Mouse (Mus musculus): ENCODE data around the gene Eif2b3. TPM values are rescaled to one million over a fixed set of nuclear protein-coding genes. Genes with fewer than 3 reads are reported as not detected.

The Eif2b3 gene
- polyA plus RNA-seq (2015; fragmentation: Nextera tagmentation; extraction: Ambion mirVana): 23.6 and 23.8 TPM in 2 replicates

DNA sequence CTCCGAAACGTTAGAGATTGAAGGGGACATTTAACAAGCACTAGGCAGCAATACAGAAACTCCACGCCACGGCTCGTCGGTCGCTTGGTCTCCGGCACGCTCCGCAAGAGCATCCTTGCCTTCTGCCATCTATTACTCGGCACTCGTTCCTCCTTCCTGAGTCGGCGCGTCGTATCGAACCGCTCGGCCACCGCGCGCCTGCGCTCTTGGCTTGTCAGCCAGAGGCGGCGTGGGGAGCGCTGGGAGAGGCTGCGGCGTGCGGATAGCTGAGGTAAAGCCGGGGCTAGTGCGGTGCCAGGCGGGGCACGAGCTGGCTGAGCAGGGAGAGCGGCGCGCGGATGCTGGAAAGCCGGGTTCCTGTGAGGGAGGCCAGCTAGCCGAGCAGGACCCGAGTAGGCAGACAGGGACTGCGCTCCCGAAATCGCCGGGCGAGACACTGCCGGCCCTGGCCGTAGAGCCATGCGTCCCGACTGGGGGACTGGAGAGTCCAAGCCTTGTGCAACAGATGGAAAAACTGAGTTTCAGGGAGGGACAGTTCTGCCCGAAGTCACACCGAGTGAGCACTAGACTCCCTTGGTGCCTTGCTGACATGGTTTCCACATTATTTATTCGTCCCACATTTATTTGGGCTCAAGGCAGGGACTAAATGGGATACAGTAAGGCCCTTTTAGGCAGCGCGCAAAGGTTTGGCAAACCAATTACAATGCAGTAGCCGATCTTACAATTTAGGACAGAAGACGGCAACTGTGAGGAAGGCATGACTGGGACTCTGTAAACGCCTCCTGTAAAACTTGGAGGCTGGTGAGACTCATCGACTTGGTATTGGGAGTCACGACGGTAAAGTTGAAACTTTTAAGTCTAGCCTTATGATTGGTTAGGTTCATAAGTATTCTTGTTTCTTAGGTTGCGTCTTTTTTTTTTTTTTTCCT lies at the start of gene Eif2b3:
Gene Eif2b3, plus strand, starts transcription at position 197 of the 929 bp plus-strand sequence.
- Histone ChIP-seq H3K9ac (ENCODE audit: low read length) (peak within 1 kb of the TSS; percentile 93), H3K27ac (ENCODE audit: low read length) (peak within 1 kb of the TSS; percentile 43; the same call in 1 of the 2 replicates), H3K27me3 (ENCODE audit: control insufficient read depth, insufficient read depth, low read length) (no peaks in the 10 kb centered on the region), H3K4me3 (ENCODE audit: low read length) (peak within 1 kb of the TSS; percentile 82), H3K4me1 (ENCODE audit: control insufficient read depth, insufficient read depth, low read length) (peaks cover 11% of the 10 kb centered on the region; the same call in 1 of the 2 replicates), H3K9me3 (replicated peaks; ENCODE audit: control insufficient read depth, low read length) (no peaks in the 10 kb centered on the region), H3K36me3 (ENCODE audit: control insufficient read depth, insufficient read depth) (peaks cover 12% of the 10 kb centered on the region), H3K4me2 (ENCODE audit: low read depth, low read length) (peak within 1 kb of the TSS; percentile 87)
- WGBS: under 1% methylated on average over 61 of the region's 61 CpGs
- peak; percentile 97 for ATAC-seq (replicated peaks; ENCODE audit: extremely low read depth, insufficient read depth, low FRiP score)

DNA sequence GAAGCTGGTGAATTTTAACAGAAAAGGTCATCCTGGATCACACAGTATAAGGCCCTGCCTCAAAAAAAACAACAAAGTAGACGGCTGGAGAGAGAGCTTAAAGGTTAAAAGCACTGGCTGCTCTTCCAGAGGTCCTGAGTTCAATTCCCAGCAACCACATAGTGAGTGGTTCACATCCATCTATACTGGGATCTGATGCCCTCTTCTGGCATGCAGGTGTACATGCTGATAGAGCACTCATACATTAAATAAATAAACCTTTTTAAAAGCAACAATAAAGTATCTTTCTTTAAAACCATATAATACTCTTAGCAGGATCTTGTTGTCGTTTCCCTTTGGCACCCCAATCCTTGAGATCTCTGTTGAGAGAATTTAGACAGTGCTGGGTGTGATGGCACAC lies 42.7 kb upstream of the Eif2b3 start:
- ATAC-seq (replicated peaks; ENCODE audit: extremely low read depth, insufficient read depth, low FRiP score): no peak
- 65% methylated on average over 2 of the region's 2 CpGs for WGBS

DNA sequence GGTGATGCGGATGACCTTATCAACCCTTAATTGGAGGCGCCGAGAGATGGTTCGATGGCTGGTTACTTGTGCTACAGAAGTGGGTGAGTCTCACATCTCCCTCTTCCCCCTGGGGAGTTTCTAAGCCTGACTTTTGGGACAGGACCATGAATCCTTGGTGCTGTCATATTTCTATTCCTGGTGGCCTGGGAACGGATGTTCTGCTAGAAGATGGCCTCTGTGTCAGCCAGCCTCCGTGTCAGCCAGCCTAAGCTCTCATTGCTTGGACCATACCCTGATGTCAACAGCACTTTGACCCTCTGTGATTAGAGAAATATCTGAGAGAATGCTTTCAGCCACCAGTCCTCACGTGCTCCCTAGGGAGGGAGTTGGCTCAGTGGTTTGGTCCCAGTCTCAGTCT lies 33.5 kb upstream of the Eif2b3 start:
- H3K27me3 ChIP-seq (ENCODE audit: control insufficient read depth, insufficient read depth, low read length): no peaks in the 10 kb centered on the region
- no peak overlapping the region for H3K4me2 ChIP-seq (ENCODE audit: low read depth, low read length)
- ATAC-seq (replicated peaks; ENCODE audit: extremely low read depth, insufficient read depth, low FRiP score): no peak
- WGBS: 82% methylated on average over 7 of the region's 7 CpGs
- no peak overlapping the region for H3K4me3 ChIP-seq (ENCODE audit: low read length)
- H3K36me3 ChIP-seq (ENCODE audit: control insufficient read depth, insufficient read depth): peaks cover 8% of the 10 kb centered on the region
- no peaks in the 10 kb centered on the region for H3K4me1 ChIP-seq (ENCODE audit: control insufficient read depth, insufficient read depth, low read length)
- H3K9me3 ChIP-seq (replicated peaks; ENCODE audit: control insufficient read depth, low read length): no peaks in the 10 kb centered on the region
- no peak overlapping the region for H3K27ac ChIP-seq (ENCODE audit: low read length)
- H3K9ac ChIP-seq (ENCODE audit: low read length): no peak overlapping the region

More for the DNA sequence above, 42.7 kb upstream of the Eif2b3 start:
- H3K9ac ChIP-seq (ENCODE audit: low read length): no peak overlapping the region
- no peaks in the 10 kb centered on the region for H3K9me3 ChIP-seq (replicated peaks; ENCODE audit: control insufficient read depth, low read length)
- H3K4me2 ChIP-seq (ENCODE audit: low read depth, low read length): no peak overlapping the region
- H3K4me1 ChIP-seq (ENCODE audit: control insufficient read depth, insufficient read depth, low read length): no peaks in the 10 kb centered on the region
- no peak overlapping the region for H3K4me3 ChIP-seq (ENCODE audit: low read length)
- no peaks in the 10 kb centered on the region for H3K36me3 ChIP-seq (ENCODE audit: control insufficient read depth, insufficient read depth)
- H3K27me3 ChIP-seq (ENCODE audit: control insufficient read depth, insufficient read depth, low read length): no peaks in the 10 kb centered on the region
- no peak overlapping the region for H3K27ac ChIP-seq (ENCODE audit: low read length)

DNA sequence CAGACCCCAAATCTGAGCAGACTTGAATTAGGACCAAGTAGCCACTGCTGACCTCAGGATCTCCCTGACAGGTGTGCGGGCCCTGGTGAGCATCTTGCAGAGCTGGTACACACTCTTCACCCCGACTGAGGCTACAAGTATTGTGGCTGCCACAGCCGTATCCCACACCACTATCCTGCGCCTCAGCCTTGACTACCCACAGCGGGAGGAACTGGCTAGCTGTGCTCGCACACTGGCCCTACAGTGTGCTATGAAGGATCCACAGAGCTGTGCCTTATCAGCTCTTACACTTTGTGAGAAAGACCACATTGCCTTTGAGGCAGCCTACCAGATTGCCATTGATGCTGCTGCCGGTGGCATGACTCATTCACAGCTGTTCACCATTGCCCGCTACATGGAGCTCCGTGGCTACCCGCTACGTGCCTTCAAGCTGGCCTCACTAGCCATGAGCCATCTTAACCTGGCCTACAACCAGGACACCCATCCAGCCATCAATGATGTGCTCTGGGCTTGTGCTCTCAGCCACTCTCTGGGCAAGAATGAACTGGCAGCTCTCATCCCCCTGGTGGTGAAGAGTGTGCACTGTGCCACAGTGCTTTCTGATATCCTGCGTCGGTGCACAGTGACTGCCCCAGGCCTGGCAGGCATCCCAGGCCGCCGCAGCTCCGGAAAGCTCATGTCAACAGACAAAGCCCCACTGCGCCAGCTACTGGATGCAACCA lies 32.6 kb upstream of the Eif2b3 start:
- Histone ChIP-seq H3K4me3 (ENCODE audit: low read length) (no peak overlapping the region), H3K4me2 (ENCODE audit: low read depth, low read length) (no peak overlapping the region), H3K9me3 (replicated peaks; ENCODE audit: control insufficient read depth, low read length) (no peaks in the 10 kb centered on the region), H3K27me3 (ENCODE audit: control insufficient read depth, insufficient read depth, low read length) (no peaks in the 10 kb centered on the region), H3K36me3 (ENCODE audit: control insufficient read depth, insufficient read depth) (peaks cover 9% of the 10 kb centered on the region), H3K4me1 (ENCODE audit: control insufficient read depth, insufficient read depth, low read length) (no peaks in the 10 kb centered on the region), H3K9ac (ENCODE audit: low read length) (no peak overlapping the region), H3K27ac (ENCODE audit: low read length) (no peak overlapping the region)
- peak; percentile 81 for ATAC-seq (replicated peaks; ENCODE audit: extremely low read depth, insufficient read depth, low FRiP score)
- WGBS: 48% methylated on average over 17 of the region's 17 CpGs

DNA sequence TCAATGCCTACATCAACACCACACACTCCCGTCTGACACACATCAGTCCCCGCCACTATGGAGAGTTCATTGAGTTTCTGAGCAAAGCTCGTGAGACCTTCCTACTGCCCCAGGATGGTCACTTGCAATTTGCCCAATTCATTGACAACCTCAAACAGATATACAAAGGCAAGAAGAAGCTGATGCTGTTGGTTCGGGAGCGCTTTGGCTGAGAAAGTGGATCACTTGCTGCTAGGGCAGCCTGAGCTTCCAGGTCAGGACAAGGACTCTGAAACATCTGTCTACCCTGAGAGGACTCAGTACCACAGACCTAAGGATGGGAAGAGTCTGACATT lies 32.1 kb upstream of the Eif2b3 start:
- no peak for ATAC-seq (replicated peaks; ENCODE audit: extremely low read depth, insufficient read depth, low FRiP score)
- no peaks in the 10 kb centered on the region for H3K9me3 ChIP-seq (replicated peaks; ENCODE audit: control insufficient read depth, low read length)

DNA sequence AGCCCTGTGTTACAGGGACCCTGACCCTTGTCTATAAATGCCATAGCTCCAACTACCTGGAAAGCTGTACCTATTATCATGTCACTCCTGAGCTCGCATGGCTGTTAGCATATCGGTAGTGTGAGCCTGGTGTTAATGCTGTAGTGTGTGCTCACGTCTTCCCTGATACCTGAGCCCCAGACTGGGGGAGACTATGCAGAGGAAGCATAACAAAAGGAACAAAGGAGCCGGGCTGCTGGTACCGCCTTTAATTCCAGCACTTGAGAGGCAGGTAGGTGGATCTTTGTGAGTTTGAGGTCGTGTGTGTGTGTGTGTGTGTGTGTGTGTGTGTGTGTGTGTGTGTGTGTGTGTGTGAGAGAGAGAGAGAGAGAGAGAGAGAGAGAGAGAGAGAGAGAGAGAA lies 29.5 kb upstream of the Eif2b3 start:
- Histone ChIP-seq H3K9me3 (replicated peaks; ENCODE audit: control insufficient read depth, low read length) (no peaks in the 10 kb centered on the region), H3K9ac (ENCODE audit: low read length) (no peak overlapping the region), H3K4me1 (ENCODE audit: control insufficient read depth, insufficient read depth, low read length) (peaks cover 12% of the 10 kb centered on the region), H3K4me2 (ENCODE audit: low read depth, low read length) (no peak overlapping the region), H3K36me3 (ENCODE audit: control insufficient read depth, insufficient read depth) (peaks cover 9% of the 10 kb centered on the region), H3K27me3 (ENCODE audit: control insufficient read depth, insufficient read depth, low read length) (no peaks in the 10 kb centered on the region), H3K27ac (ENCODE audit: low read length) (no peak overlapping the region), H3K4me3 (ENCODE audit: low read length) (no peak overlapping the region)
- ATAC-seq (replicated peaks; ENCODE audit: extremely low read depth, insufficient read depth, low FRiP score): no peak
- 69% methylated on average over 6 of the region's 6 CpGs for WGBS

More for the DNA sequence above, 32.1 kb upstream of the Eif2b3 start:
- no peaks in the 10 kb centered on the region for H3K4me1 ChIP-seq (ENCODE audit: control insufficient read depth, insufficient read depth, low read length)
- peaks cover 9% of the 10 kb centered on the region for H3K36me3 ChIP-seq (ENCODE audit: control insufficient read depth, insufficient read depth)
- H3K27me3 ChIP-seq (ENCODE audit: control insufficient read depth, insufficient read depth, low read length): no peaks in the 10 kb centered on the region
- H3K9ac ChIP-seq (ENCODE audit: low read length): no peak overlapping the region
- H3K27ac ChIP-seq (ENCODE audit: low read length): no peak overlapping the region
- no peak overlapping the region for H3K4me3 ChIP-seq (ENCODE audit: low read length)
- 56% methylated on average over 5 of the region's 5 CpGs for WGBS
- no peak overlapping the region for H3K4me2 ChIP-seq (ENCODE audit: low read depth, low read length)

DNA sequence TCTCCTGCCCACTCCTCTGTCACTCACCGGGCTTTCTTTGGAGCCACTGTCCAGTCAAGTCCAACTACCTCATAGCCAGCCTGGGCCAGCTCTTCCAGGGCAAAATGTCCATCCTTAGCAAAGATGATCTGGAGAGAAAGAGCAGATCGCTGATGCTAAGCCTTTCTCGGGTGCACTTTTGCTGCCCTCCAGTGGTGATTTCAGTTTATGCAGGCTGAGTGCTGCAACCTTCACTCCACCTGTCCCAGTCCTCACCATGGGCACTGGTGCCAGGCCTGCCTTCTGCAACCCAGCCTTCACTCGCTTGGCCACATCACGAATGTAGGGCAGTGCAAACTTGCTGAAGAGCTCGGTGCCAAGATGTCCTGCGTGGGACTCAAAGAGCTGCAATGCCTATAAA lies 27.8 kb upstream of the Eif2b3 start:
- H3K36me3 ChIP-seq (ENCODE audit: control insufficient read depth, insufficient read depth): peaks cover 9% of the 10 kb centered on the region
- no peaks in the 10 kb centered on the region for H3K27me3 ChIP-seq (ENCODE audit: control insufficient read depth, insufficient read depth, low read length)
- no peaks in the 10 kb centered on the region for H3K9me3 ChIP-seq (replicated peaks; ENCODE audit: control insufficient read depth, low read length)
- no peak overlapping the region for H3K4me3 ChIP-seq (ENCODE audit: low read length)
- H3K4me1 ChIP-seq (ENCODE audit: control insufficient read depth, insufficient read depth, low read length): peaks cover 21% of the 10 kb centered on the region
- 11% methylated on average over 7 of the region's 7 CpGs for WGBS
- no peak overlapping the region for H3K4me2 ChIP-seq (ENCODE audit: low read depth, low read length)
- no peak overlapping the region for H3K27ac ChIP-seq (ENCODE audit: low read length)
- no peak for ATAC-seq (replicated peaks; ENCODE audit: extremely low read depth, insufficient read depth, low FRiP score)
- H3K9ac ChIP-seq (ENCODE audit: low read length): no peak overlapping the region

DNA sequence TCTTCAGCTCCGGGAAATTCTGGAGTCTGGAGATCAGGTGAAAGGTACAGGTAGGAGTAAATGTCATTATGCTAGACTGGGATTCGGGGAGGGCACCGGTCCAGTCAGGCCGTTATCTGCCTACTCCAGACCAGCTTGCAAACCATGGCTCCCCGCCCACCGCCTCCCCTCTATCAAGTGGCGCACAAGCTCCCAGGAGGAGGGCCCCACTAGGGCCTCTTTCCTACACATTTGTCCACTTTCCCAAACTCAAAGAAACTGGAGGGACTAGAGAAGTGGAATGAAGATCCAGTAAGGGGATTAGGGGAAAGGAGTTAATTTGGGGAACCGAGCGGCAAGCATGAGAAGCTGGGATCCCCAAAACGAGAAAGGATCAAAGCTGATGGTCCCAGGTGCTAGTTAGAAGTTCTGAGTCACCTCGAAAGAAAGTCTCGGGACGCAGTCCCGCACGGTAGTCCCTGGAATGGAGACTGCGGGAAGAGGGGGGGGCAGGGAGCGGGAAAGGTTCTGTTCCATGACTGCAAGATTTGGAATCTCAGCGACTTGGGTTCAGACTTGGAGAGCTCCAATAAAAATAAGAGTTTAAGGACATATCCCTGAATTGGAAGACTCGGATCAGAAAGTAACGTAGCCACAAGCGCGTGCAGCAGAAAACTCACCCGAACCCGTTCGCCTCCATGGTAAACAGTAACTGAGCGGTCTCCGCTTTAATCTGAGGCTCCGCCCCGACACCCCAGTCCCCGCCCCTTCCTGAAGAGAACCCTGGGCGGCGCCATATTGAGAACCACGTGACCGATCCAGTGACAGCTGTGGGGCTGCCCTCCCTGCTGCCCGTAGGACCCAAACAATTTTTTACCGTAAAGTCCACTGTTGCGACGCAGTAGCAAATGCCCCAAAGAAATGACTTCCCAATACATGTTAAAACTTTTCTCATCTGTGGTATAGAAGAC lies 25.3 kb upstream of the Eif2b3 start, which contains the start of gene Urod:
Gene Urod, minus strand, starts transcription at position 742 of the 950 bp plus-strand sequence.
- Histone ChIP-seq H3K9ac (ENCODE audit: low read length) (peak within 1 kb of the TSS; percentile 86), H3K4me3 (ENCODE audit: low read length) (peak within 1 kb of the TSS; percentile 91), H3K4me2 (ENCODE audit: low read depth, low read length) (peak within 1 kb of the TSS; percentile 98), H3K27ac (ENCODE audit: low read length) (peak within 1 kb of the TSS; percentile 71), H3K9me3 (replicated peaks; ENCODE audit: control insufficient read depth, low read length) (no peaks in the 10 kb centered on the region), H3K4me1 (ENCODE audit: control insufficient read depth, insufficient read depth, low read length) (peaks cover 21% of the 10 kb centered on the region), H3K36me3 (ENCODE audit: control insufficient read depth, insufficient read depth) (peaks cover 12% of the 10 kb centered on the region), H3K27me3 (ENCODE audit: control insufficient read depth, insufficient read depth, low read length) (no peaks in the 10 kb centered on the region)
- whole genome bisulfite sequencing: under 1% methylated on average over 38 of the region's 38 CpGs
- peak; percentile 95 for ATAC-seq (replicated peaks; ENCODE audit: extremely low read depth, insufficient read depth, low FRiP score)

Data from heart, embryonic 16.5 days (tissue).